Mouse (Mus musculus) liver, embryonic 16.5 days (tissue): ENCODE data around the gene Efna5. TPM values are rescaled to one million over a fixed set of nuclear protein-coding genes. Genes with fewer than 3 reads are reported as not detected.

Source experiments
- ATAC-seq: fragments of 200-750 bp; cut with Nextera tagmentation; 2 replicates; pipeline ENCODE4 v1.8.0; 2017; ENCODE audit warnings: low read depth, mild to moderate bottlenecking, moderate number of reproducible peaks, moderate library complexity
- H3K27ac ChIP-seq: fragments of 300-500 bp; sonication (generic); 2 replicates; pipeline ENCODE4 v1.5.1; 2014; ENCODE audit warnings: mild to moderate bottlenecking, low read length
- H3K27me3 ChIP-seq: fragments of 300-500 bp; sonication (generic); 2 replicates; pipeline ENCODE4 v1.6.1; 2014; ENCODE audit warnings: low read depth, low read length, mixed read lengths; ENCODE audit not compliant: control insufficient read depth, insufficient read depth
- H3K36me3 ChIP-seq: fragments of 300-500 bp; sonication (generic); 2 replicates; pipeline ENCODE4 v1.6.1; 2014; ENCODE audit warnings: mild to moderate bottlenecking; ENCODE audit not compliant: control insufficient read depth, insufficient read depth
- H3K4me1 ChIP-seq: fragments of 300-500 bp; sonication (generic); 2 replicates; pipeline ENCODE4 v1.6.1; 2014; ENCODE audit warnings: low read depth, low read length, mixed read lengths; ENCODE audit not compliant: control insufficient read depth
- H3K4me2 ChIP-seq: fragments of 300-500 bp; sonication (generic); 2 replicates; pipeline ENCODE4 v1.6.1; 2014; ENCODE audit warnings: low read depth, low read length, mixed read lengths
- H3K4me3 ChIP-seq: fragments of 300-500 bp; sonication (generic); 2 replicates; pipeline ENCODE4 v1.5.1; 2014; ENCODE audit warnings: low read depth, mild to moderate bottlenecking, low read length
- H3K9ac ChIP-seq: fragments of 300-500 bp; sonication (generic); 2 replicates; pipeline ENCODE4 v1.6.1; 2014; ENCODE audit warnings: low read depth, low read length
- H3K9me3 ChIP-seq: fragments of 300-500 bp; sonication (generic); replicated peaks from 2 replicates; pipeline ENCODE4 v1.6.1; 2016; ENCODE audit warnings: low read length; ENCODE audit not compliant: control insufficient read depth
- WGBS: fragments of 180-500 bp; shearing (Covaris S2); extraction: QIAGEN DNeasy Blood & Tissue Kit; methylation state at CpG from one replicate; pipeline ENCODE4 v1.1.7; 2014; ENCODE audit not compliant: insufficient replicate concordance; 5-methylcytosine and 5-hydroxymethylcytosine counted together
- polyA plus RNA-seq: library from polyadenylated mRNA; unstranded; fragments of >200 nt; fragmentation: Nextera tagmentation; extraction: Ambion mirVana; gene quantifications from 2 replicates; pipeline ENCODE4 v1.2.1, GENCODE M21; 2015

Efna5 gene
- polyA plus RNA-seq, 1 experiment from 2014 or later, result 2.3 TPM

- Histone ChIP-seq H3K9ac (no peak overlapping the region), H3K36me3 (no peaks in the 10 kb centered on the region), H3K9me3 (no peaks in the 10 kb centered on the region), H3K27me3 (no peaks in the 10 kb centered on the region), H3K4me3 (no peak overlapping the region), H3K4me2 (no peak overlapping the region), H3K27ac (no peak overlapping the region), H3K4me1 (no peaks in the 10 kb centered on the region)
- 25% methylated on average over 5 of the region's 5 CpGs for WGBS
- ATAC-seq, result no peak
Measured at GRCm38 (mm10) chr17:62844329-62844728, 36.8 kb downstream of the Efna5 start.

- no peak for ATAC-seq
- H3K9ac ChIP-seq, result no peak overlapping the region
- H3K4me2 ChIP-seq, result no peak overlapping the region
- H3K27me3 ChIP-seq, result no peaks in the 10 kb centered on the region
- H3K36me3 ChIP-seq, result no peaks in the 10 kb centered on the region
- no peaks in the 10 kb centered on the region for H3K4me1 ChIP-seq
- H3K4me3 ChIP-seq, result no peak overlapping the region
- H3K27ac ChIP-seq, result no peak overlapping the region
- WGBS, result 60% methylated on average over 7 of the region's 7 CpGs
- no peaks in the 10 kb centered on the region for H3K9me3 ChIP-seq
Measured at GRCm38 (mm10) chr17:62837336-62837735, 43.8 kb downstream of the Efna5 start.

GRCm38 (mm10) chr17:62836598-62837106, 44.5 kb downstream of the Efna5 start:
- no peaks in the 10 kb centered on the region for H3K36me3 ChIP-seq
- no peaks in the 10 kb centered on the region for H3K4me1 ChIP-seq
- no peaks in the 10 kb centered on the region for H3K27me3 ChIP-seq
- H3K27ac ChIP-seq, result no peak overlapping the region
- H3K4me3 ChIP-seq, result no peak overlapping the region
- H3K9ac ChIP-seq, result no peak overlapping the region
- H3K4me2 ChIP-seq, result no peak overlapping the region
- WGBS, result 62% methylated on average over 6 of the region's 6 CpGs
- no peaks in the 10 kb centered on the region for H3K9me3 ChIP-seq
- ATAC-seq, result no peak

- Histone ChIP-seq H3K36me3 (no peaks in the 10 kb centered on the region), H3K4me3 (no peak overlapping the region), H3K9me3 (no peaks in the 10 kb centered on the region), H3K27me3 (no peaks in the 10 kb centered on the region), H3K4me1 (no peaks in the 10 kb centered on the region), H3K9ac (no peak overlapping the region), H3K4me2 (no peak overlapping the region), H3K27ac (no peak overlapping the region)
- WGBS, result 48% methylated on average over 16 of the region's 16 CpGs
- ATAC-seq, result no peak
Measured at GRCm38 (mm10) chr17:62832550-62833127, 48.5 kb downstream of the Efna5 start.

GRCm38 (mm10) chr17:62827549-62827948, 53.6 kb downstream of the Efna5 start:
- Histone ChIP-seq H3K9ac (no peak overlapping the region), H3K27ac (no peak overlapping the region), H3K4me3 (no peak overlapping the region), H3K4me2 (no peak overlapping the region), H3K27me3 (no peaks in the 10 kb centered on the region), H3K9me3 (no peaks in the 10 kb centered on the region), H3K36me3 (no peaks in the 10 kb centered on the region), H3K4me1 (no peaks in the 10 kb centered on the region)
- WGBS, result 35% methylated on average over 6 of the region's 6 CpGs
- ATAC-seq, result no peak

- no peaks in the 10 kb centered on the region for H3K27me3 ChIP-seq
- no peak overlapping the region for H3K4me3 ChIP-seq
- no peak for ATAC-seq
- H3K9me3 ChIP-seq, result no peaks in the 10 kb centered on the region
- 78% methylated on average over 11 of the region's 11 CpGs for WGBS
- no peaks in the 10 kb centered on the region for H3K4me1 ChIP-seq
- H3K9ac ChIP-seq, result no peak overlapping the region
- no peak overlapping the region for H3K4me2 ChIP-seq
- no peaks in the 10 kb centered on the region for H3K36me3 ChIP-seq
- H3K27ac ChIP-seq, result no peak overlapping the region
Measured at GRCm38 (mm10) chr17:62821219-62821618, 59.9 kb downstream of the Efna5 start.

- H3K4me1 ChIP-seq, result no peaks in the 10 kb centered on the region
- H3K36me3 ChIP-seq, result no peaks in the 10 kb centered on the region
- 60% methylated on average over 5 of the region's 5 CpGs for WGBS
- H3K9ac ChIP-seq, result no peak overlapping the region
- ATAC-seq, result no peak
- no peaks in the 10 kb centered on the region for H3K9me3 ChIP-seq
- H3K4me3 ChIP-seq, result no peak overlapping the region
- H3K27me3 ChIP-seq, result no peaks in the 10 kb centered on the region
- H3K4me2 ChIP-seq, result no peak overlapping the region
- no peak overlapping the region for H3K27ac ChIP-seq
Measured at GRCm38 (mm10) chr17:62819931-62820330, 61.2 kb downstream of the Efna5 start.

GRCm38 (mm10) chr17:62818821-62819220, 62.3 kb downstream of the Efna5 start:
- H3K4me2 ChIP-seq, result no peak overlapping the region
- no peaks in the 10 kb centered on the region for H3K36me3 ChIP-seq
- no peaks in the 10 kb centered on the region for H3K4me1 ChIP-seq
- H3K27me3 ChIP-seq, result no peaks in the 10 kb centered on the region
- no peak overlapping the region for H3K4me3 ChIP-seq
- no peak for ATAC-seq
- no peak overlapping the region for H3K9ac ChIP-seq
- no peak overlapping the region for H3K27ac ChIP-seq
- 24% methylated on average over 8 of the region's 8 CpGs for WGBS
- H3K9me3 ChIP-seq, result no peaks in the 10 kb centered on the region

- 54% methylated on average over 2 of the region's 2 CpGs for WGBS
- Histone ChIP-seq H3K4me1 (no peaks in the 10 kb centered on the region), H3K27ac (no peak overlapping the region), H3K36me3 (no peaks in the 10 kb centered on the region), H3K4me2 (no peak overlapping the region), H3K27me3 (no peaks in the 10 kb centered on the region), H3K9me3 (no peaks in the 10 kb centered on the region), H3K9ac (no peak overlapping the region), H3K4me3 (no peak overlapping the region)
- no peak for ATAC-seq
Measured at GRCm38 (mm10) chr17:62818337-62818736, 62.8 kb downstream of the Efna5 start.
